Mouse (Mus musculus) testis, adult 2 months (tissue): Measurements from ENCODE around the gene Atp4a. TPM values are rescaled to one million over a fixed set of nuclear protein-coding genes. Genes with fewer than 3 reads are reported as not detected.
A peak's percentile ranks its signal among the peaks of the same experiment; 100 is the strongest.
"Not testable (repeated sequence)": the region's sequence is repeated elsewhere in the genome, so short reads cannot be mapped to it uniquely, and the experiment has no call there.

Experiments
- H3K27ac ChIP-seq: fragments of 200-500 bp; 2 replicates; pipeline ENCODE4 v1.5.1; 2012; ENCODE audit warnings: low read depth, low read length; ENCODE audit not compliant: control insufficient read depth, insufficient read depth
- H3K27me3 ChIP-seq: fragments of 200-500 bp; 2 replicates; pipeline ENCODE4 v1.6.1; 2012; ENCODE audit warnings: mild to moderate bottlenecking, low read length, moderate library complexity; ENCODE audit not compliant: control insufficient read depth, insufficient read depth
- H3K36me3 ChIP-seq: fragments of 200-500 bp; 2 replicates; pipeline ENCODE4 v1.6.1; 2012; ENCODE audit warnings: mild to moderate bottlenecking, low read length; ENCODE audit not compliant: control insufficient read depth, insufficient read depth
- H3K4me1 ChIP-seq: fragments of 200-500 bp; 2 replicates; pipeline ENCODE4 v1.6.1; 2012; ENCODE audit warnings: low read length; ENCODE audit not compliant: control insufficient read depth, insufficient read depth
- H3K4me3 ChIP-seq: fragments of 200-500 bp; 2 replicates; pipeline ENCODE4 v1.5.1; 2012; ENCODE audit warnings: low read depth, mild to moderate bottlenecking, low read length, moderate library complexity, mixed read lengths; ENCODE audit not compliant: control insufficient read depth
- CTCF ChIP-seq: fragments of 200-500 bp; IDR thresholded peaks from 2 replicates; pipeline ENCODE4 v1.5.1; 2012; ENCODE audit warnings: low read depth, mild to moderate bottlenecking, inconsistent platforms, low read length, moderate library complexity; ENCODE audit not compliant: control insufficient read depth, insufficient read depth, insufficient replicate concordance
- POLR2A ChIP-seq: fragments of 200-500 bp; IDR thresholded peaks from 2 replicates; pipeline ENCODE4 v1.6.1; 2012; ENCODE audit warnings: low read depth, mild to moderate bottlenecking, inconsistent platforms, low read length, moderate library complexity; ENCODE audit not compliant: control insufficient read depth
- polyA plus RNA-seq: library from polyadenylated mRNA; depleted of rRNA; stranded (reverse); fragments of >200 nt; gene quantifications from 2 replicates; pipeline ENCODE4 v1.2.3, GENCODE M21; 2012

Atp4a gene
- polyA plus RNA-seq, 1 experiment, result 2.7 TPM

DNA sequence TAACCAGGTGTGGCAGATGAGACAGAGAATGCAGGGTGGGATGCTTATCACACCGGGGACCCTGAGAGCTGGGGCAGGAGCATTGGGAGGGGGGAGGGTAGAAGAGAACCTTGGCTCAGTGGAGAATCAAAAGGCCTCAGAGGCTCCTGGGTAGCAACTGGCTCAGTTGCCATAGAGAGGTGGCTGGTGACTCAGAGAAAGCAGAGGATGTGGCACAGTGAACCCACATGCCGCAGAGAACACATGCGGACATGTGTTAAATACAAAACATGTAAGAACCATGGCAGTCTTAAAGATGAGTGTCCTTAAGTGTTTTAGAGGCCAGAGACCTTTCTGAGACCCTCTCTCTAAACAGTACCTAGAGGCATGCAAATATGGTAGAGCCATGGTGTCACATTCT, 24.2 kb downstream of the Atp4a start:
- TF ChIP-seq POLR2A (no peak), CTCF (no peak)
- Histone ChIP-seq H3K36me3 (no peaks in the 10 kb centered on the region), H3K27me3 (no peaks in the 10 kb centered on the region), H3K27ac (no peak overlapping the region), H3K4me1 (no peaks in the 10 kb centered on the region), H3K4me3 (no peak overlapping the region; the same call in 1 of the 2 replicates)

DNA sequence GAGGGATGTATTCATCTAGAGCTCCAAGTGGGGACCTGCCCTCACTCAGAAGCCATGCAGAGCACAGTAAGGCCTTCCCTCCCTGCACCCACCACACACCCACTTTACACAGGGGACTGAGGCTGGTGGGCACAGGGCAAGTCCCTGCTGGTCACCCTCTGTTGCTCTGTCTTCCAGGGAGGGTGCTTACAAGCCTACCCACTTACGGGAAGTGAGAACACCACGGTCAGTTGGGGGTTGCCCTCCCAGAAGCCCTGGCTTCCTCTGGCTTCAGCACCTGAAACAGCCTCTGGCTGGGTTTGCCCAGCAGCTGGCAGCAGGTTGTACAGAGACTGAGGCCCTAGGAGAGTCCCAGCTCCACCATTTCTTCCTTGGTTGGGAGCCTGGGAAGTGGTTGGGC, 30.6 kb downstream of the Atp4a start:
- H3K27me3 ChIP-seq, H3K4me1 ChIP-seq, H3K36me3 ChIP-seq: not testable (repeated sequence)
- Histone ChIP-seq H3K27ac (peak overlapping the region; percentile 51), H3K4me3 (peak overlapping the region; percentile 93)
- TF ChIP-seq POLR2A, result peak; percentile 17; the same call in 1 of the 2 replicates

DNA sequence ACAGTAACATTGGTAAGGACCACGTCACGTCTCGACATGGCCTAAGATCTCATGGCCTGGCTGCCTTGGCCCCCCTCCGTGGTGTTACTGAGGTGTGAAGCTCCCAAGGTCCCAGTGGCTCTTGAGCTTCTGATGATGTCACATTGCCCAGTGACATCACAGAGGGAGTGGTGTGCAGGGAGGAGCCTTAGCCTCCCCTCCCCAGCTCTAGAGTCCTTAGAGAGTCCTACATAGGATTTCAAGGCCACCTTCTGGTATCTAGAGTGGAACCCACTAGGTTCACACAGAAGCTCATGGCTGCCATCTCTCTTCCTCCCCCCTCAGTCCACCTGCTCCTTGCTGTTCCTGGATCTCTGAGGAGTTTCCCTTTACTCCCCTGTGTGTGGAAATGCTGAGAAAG, 31.6 kb downstream of the Atp4a start, which contains the start of gene Gapdhs:
Gapdhs (minus strand) TSS at position 65 of the 400 bp plus-strand sequence.
- Histone ChIP-seq H3K27ac (peak within 1 kb of the TSS; percentile 94), H3K4me3 (peak within 1 kb of the TSS; percentile 93)
- H3K4me1 ChIP-seq, H3K27me3 ChIP-seq, H3K36me3 ChIP-seq: not testable (repeated sequence)
- TF ChIP-seq POLR2A, result peak; percentile 63; the same call in 1 of the 2 replicates

DNA sequence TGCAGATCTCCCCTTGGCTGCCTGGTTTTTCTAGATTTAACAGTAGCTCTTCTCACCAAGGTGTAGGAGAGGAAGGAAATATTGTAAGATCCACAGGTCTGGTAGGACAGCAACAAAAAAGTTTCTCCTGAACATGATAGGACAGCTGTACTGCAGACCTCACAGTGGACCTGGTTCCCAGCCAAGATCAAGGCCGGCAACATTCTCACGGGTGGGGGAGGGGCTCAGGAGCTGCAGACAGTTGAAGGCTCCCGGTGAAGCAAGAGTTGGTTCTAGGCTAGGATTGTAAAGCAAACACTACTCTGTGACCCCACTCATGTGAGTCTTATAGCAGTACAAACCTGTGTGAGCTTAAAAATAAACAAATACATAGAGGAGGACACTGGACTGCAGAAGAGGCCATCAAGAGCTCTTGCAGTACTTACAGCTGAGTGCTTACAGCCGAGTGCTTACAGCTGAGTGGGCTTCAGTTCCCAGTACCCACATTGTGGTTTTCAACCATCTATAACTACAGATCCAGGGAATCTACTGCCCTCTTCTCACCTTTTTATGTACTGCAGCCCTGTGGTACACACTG, 32.1 kb downstream of the Atp4a start:
- H3K27ac ChIP-seq, result peak overlapping the region; percentile 94

DNA sequence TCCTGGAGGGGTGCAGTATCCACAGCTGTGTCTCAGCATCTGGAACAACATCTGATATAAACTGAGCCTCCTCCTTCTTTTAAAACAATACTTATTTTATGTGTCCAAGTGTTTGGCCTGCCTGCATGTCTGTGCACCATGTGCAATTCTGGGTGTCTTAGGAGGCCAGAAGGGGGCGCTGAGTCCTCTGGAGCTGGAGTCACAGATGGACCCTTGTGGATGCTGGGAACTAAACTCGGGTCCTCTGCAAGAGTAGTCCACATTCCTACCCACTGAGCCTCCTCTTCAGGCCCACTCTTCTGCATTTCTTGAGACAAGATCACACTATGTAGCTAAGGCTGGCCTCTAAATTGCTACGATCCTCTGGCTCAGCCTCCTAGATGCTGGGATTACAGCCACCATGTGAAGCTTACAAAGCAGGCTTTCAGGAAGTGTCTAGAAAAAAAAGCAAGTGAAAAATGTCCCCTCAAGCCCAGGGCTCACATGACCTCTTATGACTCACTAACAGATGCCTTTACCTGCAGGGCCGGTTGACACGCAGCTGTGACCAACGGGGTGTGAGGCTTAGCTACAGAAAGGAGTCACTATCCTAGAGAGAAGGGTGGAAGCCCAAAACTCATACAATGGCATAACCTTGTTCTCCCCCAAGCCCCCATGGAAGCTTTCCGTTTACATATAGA, 35.7 kb downstream of the Atp4a start:
- Histone ChIP-seq H3K27me3 (no peaks in the 10 kb centered on the region), H3K27ac (no peak overlapping the region), H3K4me3 (no peak overlapping the region), H3K36me3 (no peaks in the 10 kb centered on the region), H3K4me1 (peaks cover 8% of the 10 kb centered on the region)
- TF ChIP-seq CTCF, result no peak; the same call in 1 of the 2 replicates
- no peak for TF ChIP-seq POLR2A

More for the DNA sequence above, 32.1 kb downstream of the Atp4a start:
- Histone ChIP-seq H3K36me3 (no peaks in the 10 kb centered on the region), H3K27me3 (no peaks in the 10 kb centered on the region), H3K4me3 (peak overlapping the region; percentile 88), H3K4me1 (peaks cover 8% of the 10 kb centered on the region)
- TF ChIP-seq POLR2A (no peak), CTCF (no peak)

DNA sequence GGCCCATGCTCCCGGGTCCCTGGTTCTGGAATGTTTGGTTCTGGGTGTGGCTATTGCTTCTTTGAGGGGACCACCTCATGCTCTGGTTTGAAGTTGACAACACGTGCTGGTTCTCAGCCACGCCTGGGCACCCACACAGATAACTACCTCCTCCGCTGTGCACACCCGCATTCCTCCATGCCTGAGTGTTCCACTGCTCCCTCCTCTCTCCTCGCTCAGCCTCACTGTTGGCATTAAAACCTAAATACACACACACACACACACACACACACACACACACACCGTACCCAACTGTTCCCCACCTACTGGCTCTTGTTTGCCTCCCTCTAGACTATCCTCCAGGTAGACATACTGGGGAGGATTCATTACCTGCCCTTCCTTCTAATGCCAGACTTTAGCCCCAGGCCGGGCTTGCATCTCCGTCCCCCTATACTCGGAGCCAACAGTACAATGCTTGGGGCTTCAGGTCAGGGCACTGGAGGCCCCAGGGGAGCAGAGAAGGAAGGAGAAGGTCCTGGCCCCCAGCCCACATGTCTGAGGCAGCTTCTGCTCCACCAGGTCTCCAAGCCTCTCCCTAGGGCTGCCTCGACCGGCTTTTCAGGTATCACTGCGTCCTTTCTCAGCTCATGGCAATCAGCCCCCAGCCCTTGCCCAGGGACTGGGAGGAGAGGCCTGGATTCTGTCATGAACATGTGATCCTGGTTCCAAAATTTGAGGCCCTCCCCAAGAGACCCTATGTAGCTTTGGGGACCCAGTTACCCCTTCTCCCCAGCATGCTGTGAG, 38.0 kb downstream of the Atp4a start:
- Histone ChIP-seq H3K4me1 (peaks cover 6% of the 10 kb centered on the region; the same call in 1 of the 2 replicates), H3K36me3 (no peaks in the 10 kb centered on the region), H3K27ac (no peak overlapping the region), H3K27me3 (no peaks in the 10 kb centered on the region), H3K4me3 (no peak overlapping the region)
- no peak for TF ChIP-seq CTCF
- TF ChIP-seq POLR2A, result no peak

DNA sequence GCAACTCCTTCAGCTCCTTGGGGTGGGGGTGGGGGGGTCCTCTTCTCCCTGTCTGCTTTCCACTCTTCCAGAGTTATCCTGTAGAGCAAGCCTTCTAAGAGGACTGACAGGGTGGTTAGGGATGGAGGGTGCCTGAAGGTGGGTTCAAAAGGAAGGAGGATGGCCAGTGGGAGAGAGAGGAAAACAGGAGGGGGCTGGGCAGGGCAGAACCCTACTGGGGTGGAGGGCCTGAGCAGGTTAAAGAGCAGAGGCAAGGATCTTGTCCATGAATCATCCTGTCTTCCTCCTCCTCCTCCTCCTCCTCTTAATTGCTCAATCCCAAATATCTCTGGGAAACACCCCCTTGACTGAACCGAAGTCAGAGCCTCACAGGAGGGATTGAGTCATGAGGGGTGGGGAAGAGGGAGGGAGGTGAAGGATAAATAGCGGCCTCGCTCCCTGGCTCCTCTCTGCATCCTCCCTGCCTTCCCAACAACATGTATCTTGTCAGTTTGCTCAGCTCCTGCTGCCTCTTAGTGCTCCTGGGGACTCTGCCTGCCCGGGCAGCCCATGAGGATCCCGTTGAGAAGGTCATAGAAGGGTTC, 39.2 kb downstream of the Atp4a start, which contains the start of gene Sbsn:
Sbsn (plus strand) TSS at position 386 of the 584 bp plus-strand sequence.
- Histone ChIP-seq H3K27me3 (no peaks in the 10 kb centered on the region), H3K36me3 (no peaks in the 10 kb centered on the region), H3K4me1 (no peaks in the 10 kb centered on the region; the same call in 1 of the 2 replicates), H3K27ac (no peak within 1 kb of the TSS), H3K4me3 (no peak within 1 kb of the TSS)
- TF ChIP-seq CTCF (no peak), POLR2A (no peak)
